Mouse (Mus musculus): Measurements from ENCODE around the gene Utp20. TPM values are rescaled to one million over a fixed set of nuclear protein-coding genes. Genes with fewer than 3 reads are reported as not detected.
"Not testable (repeated sequence)": the region's sequence is repeated elsewhere in the genome, so short reads cannot be mapped to it uniquely, and the experiment has no call there.

The Utp20 gene
- polyA plus RNA-seq, 1 experiment from 2014 or later, result 7.5 TPM

- not testable (repeated sequence) for DNase-seq
- peaks cover 51% of the 10 kb centered on the region for H3K36me3 ChIP-seq
Measured at GRCm38 (mm10) chr10:88739074-88739473, 87.5 kb downstream of the Utp20 start.

GRCm38 (mm10) chr10:88732309-88732622 lies 94.3 kb downstream of the Utp20 start:
- Histone ChIP-seq H3K27me3 (0 out of 2 replicates have a peak, but pooled peaks cover 3% of the 10 kb centered on the region), H3K4me3 (replicated peaks) (peak overlapping the region; percentile 94), H3K4me1 (replicated peaks) (peaks cover 19% of the 10 kb centered on the region), H3K36me3 (peaks cover 15% of the 10 kb centered on the region), H3K4me2 (peak overlapping the region; percentile 92), H3K27ac (no peak overlapping the region), H3K9me3 (replicated peaks) (no peaks in the 10 kb centered on the region), H3K9ac (peak overlapping the region; percentile 89)
- 2% methylated on average over 6 of the region's 6 CpGs for WGBS (ENCODE audit: insufficient replicate concordance)
- ATAC-seq (ENCODE audit: low read depth), result peak; percentile 68
- DNase-seq, result peak; percentile 31

More at GRCm38 (mm10) chr10:88739074-88739473, 87.5 kb downstream of the Utp20 start:
- H3K27me3 ChIP-seq; H3K9ac ChIP-seq; H3K9me3 ChIP-seq (replicated peaks); H3K4me1 ChIP-seq (replicated peaks); H3K4me3 ChIP-seq (replicated peaks); H3K27ac ChIP-seq; H3K4me2 ChIP-seq; ATAC-seq (ENCODE audit: low read depth): not testable (repeated sequence)
- 84% methylated on average over 8 of the region's 8 CpGs for WGBS (ENCODE audit: insufficient replicate concordance)

GRCm38 (mm10) chr10:88731496-88732308 lies 94.9 kb downstream of the Utp20 start:
- peak overlapping the region; percentile 89 for H3K9ac ChIP-seq
- peak overlapping the region; percentile 92 for H3K4me2 ChIP-seq
- no peak for DNase-seq
- ATAC-seq (ENCODE audit: low read depth), result peak; percentile 54
- peak overlapping the region; percentile 75 for H3K27ac ChIP-seq
- H3K4me1 ChIP-seq (replicated peaks), result peaks cover 19% of the 10 kb centered on the region
- H3K4me3 ChIP-seq (replicated peaks), result peak overlapping the region; percentile 94
- no peaks in the 10 kb centered on the region for H3K9me3 ChIP-seq (replicated peaks)
- peaks cover 10% of the 10 kb centered on the region; the same call in 1 of the 2 replicates for H3K36me3 ChIP-seq
- WGBS (ENCODE audit: insufficient replicate concordance), result 2% methylated on average over 61 of the region's 61 CpGs
- H3K27me3 ChIP-seq, result 0 out of 2 replicates have a peak, but pooled peaks cover 3% of the 10 kb centered on the region

- WGBS (ENCODE audit: insufficient replicate concordance), result under 1% methylated on average over 65 of the region's 65 CpGs
- Histone ChIP-seq H3K4me2 (peak within 1 kb of the TSS; percentile 92), H3K36me3 (peaks cover 4% of the 10 kb centered on the region; the same call in 1 of the 2 replicates), H3K4me3 (replicated peaks) (peak within 1 kb of the TSS; percentile 94), H3K9ac (peak within 1 kb of the TSS; percentile 89), H3K27me3 (0 out of 2 replicates have a peak, but pooled peaks cover 3% of the 10 kb centered on the region), H3K4me1 (replicated peaks) (peaks cover 19% of the 10 kb centered on the region), H3K9me3 (replicated peaks) (no peaks in the 10 kb centered on the region), H3K27ac (peak within 1 kb of the TSS; percentile 75)
- ATAC-seq (ENCODE audit: low read depth) (peak; percentile 88), DNase-seq (peak; percentile 82)
Measured at GRCm38 (mm10) chr10:88730571-88731495, 95.8 kb downstream of the Utp20 start, which contains the start of gene Arl1. Gene Arl1, plus strand, starts transcription at chr10:88730858.

DNA sequence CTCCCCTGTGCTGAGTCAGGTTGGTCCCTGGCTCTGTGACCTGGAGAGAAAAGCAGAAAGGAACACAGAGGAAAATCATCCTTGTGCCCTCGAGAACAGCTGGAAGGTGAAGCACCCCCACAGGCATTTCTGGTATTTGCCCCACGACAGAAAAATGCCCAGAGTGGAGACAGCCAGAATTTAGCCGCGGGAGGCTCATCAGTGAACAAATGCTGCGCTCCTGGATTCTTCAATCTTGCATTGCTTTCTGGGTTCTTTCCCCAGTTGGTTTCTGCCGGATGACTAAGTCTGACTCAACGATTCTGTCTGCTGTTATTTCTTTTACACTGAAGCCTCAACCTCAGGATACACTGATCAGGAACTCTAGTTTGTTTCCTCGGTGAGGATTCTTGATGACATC lies 98.4 kb downstream of the Utp20 start:
- no peak for DNase-seq
- H3K4me1 ChIP-seq (replicated peaks), result peaks cover 19% of the 10 kb centered on the region
- H3K9ac ChIP-seq, result no peak overlapping the region
- no peaks in the 10 kb centered on the region for H3K9me3 ChIP-seq (replicated peaks)
- 0 out of 2 replicates have a peak, but pooled peaks cover 3% of the 10 kb centered on the region for H3K27me3 ChIP-seq
- no peak overlapping the region for H3K4me3 ChIP-seq (replicated peaks)
- H3K4me2 ChIP-seq, result no peak overlapping the region
- 57% methylated on average over 8 of the region's 8 CpGs for WGBS (ENCODE audit: insufficient replicate concordance)
- no peak overlapping the region for H3K27ac ChIP-seq
- no peaks in the 10 kb centered on the region for H3K36me3 ChIP-seq
- ATAC-seq (ENCODE audit: low read depth), result no peak

DNA sequence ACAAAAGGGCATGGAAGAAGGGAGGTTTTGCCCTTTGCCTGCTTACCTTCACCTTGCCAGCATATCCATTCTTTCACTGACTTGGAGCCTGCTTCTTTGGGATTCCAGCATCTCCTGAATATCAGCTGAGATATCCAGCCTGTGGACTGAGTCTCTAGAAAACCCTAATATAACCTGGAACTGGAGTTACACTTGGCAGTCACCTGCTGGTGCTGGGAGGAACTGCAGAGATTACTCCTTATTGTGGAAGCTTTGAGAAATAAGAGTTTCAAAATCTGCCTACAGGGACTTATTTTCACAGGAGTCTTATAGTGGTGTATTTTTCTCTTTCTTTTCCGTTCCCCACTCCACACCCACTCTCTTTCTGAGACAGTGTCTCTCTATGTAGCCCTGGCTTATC lies 99.5 kb downstream of the Utp20 start:
- Histone ChIP-seq H3K4me2 (no peak overlapping the region), H3K4me1 (replicated peaks) (peaks cover 9% of the 10 kb centered on the region), H3K36me3 (no peaks in the 10 kb centered on the region), H3K9ac (no peak overlapping the region), H3K9me3 (replicated peaks) (no peaks in the 10 kb centered on the region), H3K4me3 (replicated peaks) (no peak overlapping the region), H3K27ac (no peak overlapping the region), H3K27me3 (0 out of 2 replicates have a peak, but pooled peaks cover 3% of the 10 kb centered on the region)
- ATAC-seq (ENCODE audit: low read depth), result no peak
- no peak for DNase-seq
- 29% methylated on average over 1 of the region's 1 CpGs for WGBS (ENCODE audit: insufficient replicate concordance)

GRCm38 (mm10) chr10:88725343-88725742 lies 101.3 kb downstream of the Utp20 start:
- DNase-seq (no peak), ATAC-seq (ENCODE audit: low read depth) (no peak)
- H3K36me3 ChIP-seq, result no peaks in the 10 kb centered on the region
- no peaks in the 10 kb centered on the region for H3K9me3 ChIP-seq (replicated peaks)
- no peak overlapping the region for H3K27ac ChIP-seq
- H3K27me3 ChIP-seq, result 0 out of 2 replicates have a peak, but pooled peaks cover 3% of the 10 kb centered on the region
- peaks cover 3% of the 10 kb centered on the region for H3K4me1 ChIP-seq (replicated peaks)
- WGBS (ENCODE audit: insufficient replicate concordance), result 34% methylated on average over 2 of the region's 2 CpGs
- H3K4me3 ChIP-seq (replicated peaks), result no peak overlapping the region
- no peak overlapping the region for H3K4me2 ChIP-seq
- H3K9ac ChIP-seq, result no peak overlapping the region

- Histone ChIP-seq H3K9me3 (replicated peaks) (no peaks in the 10 kb centered on the region), H3K4me2 (no peak overlapping the region), H3K4me3 (replicated peaks) (no peak overlapping the region), H3K9ac (no peak overlapping the region), H3K4me1 (replicated peaks) (no peaks in the 10 kb centered on the region), H3K36me3 (no peaks in the 10 kb centered on the region), H3K27ac (no peak overlapping the region), H3K27me3 (no peaks in the 10 kb centered on the region)
- DNase-seq (no peak), ATAC-seq (ENCODE audit: low read depth) (no peak)
- 54% methylated on average over 1 of the region's 1 CpGs for WGBS (ENCODE audit: insufficient replicate concordance)
Measured at GRCm38 (mm10) chr10:88719618-88720017, 107.0 kb downstream of the Utp20 start.

DNA sequence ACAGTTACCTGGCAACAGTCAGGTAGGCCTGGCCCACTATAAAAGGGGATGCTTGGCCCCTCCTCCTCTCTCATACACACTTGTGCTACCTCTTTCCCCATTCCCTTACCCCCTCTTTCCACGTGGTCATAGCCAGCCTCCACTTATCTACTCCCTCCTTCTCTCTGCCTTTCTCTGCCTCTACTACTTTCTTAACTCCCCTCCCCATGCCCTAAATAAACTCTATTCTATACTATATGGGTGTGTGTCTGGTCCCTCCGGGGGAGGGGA lies 108.9 kb downstream of the Utp20 start:
- no peaks in the 10 kb centered on the region for H3K9me3 ChIP-seq (replicated peaks)
- no peak overlapping the region for H3K27ac ChIP-seq
- ATAC-seq (ENCODE audit: low read depth), result no peak
- no peak overlapping the region for H3K4me3 ChIP-seq (replicated peaks)
- H3K27me3 ChIP-seq, result no peaks in the 10 kb centered on the region
- no peak overlapping the region for H3K4me2 ChIP-seq
- no peak for DNase-seq
- 36% methylated on average over 2 of the region's 2 CpGs for WGBS (ENCODE audit: insufficient replicate concordance)
- H3K36me3 ChIP-seq, result no peaks in the 10 kb centered on the region
- H3K4me1 ChIP-seq (replicated peaks), result no peaks in the 10 kb centered on the region
- no peak overlapping the region for H3K9ac ChIP-seq

DNA sequence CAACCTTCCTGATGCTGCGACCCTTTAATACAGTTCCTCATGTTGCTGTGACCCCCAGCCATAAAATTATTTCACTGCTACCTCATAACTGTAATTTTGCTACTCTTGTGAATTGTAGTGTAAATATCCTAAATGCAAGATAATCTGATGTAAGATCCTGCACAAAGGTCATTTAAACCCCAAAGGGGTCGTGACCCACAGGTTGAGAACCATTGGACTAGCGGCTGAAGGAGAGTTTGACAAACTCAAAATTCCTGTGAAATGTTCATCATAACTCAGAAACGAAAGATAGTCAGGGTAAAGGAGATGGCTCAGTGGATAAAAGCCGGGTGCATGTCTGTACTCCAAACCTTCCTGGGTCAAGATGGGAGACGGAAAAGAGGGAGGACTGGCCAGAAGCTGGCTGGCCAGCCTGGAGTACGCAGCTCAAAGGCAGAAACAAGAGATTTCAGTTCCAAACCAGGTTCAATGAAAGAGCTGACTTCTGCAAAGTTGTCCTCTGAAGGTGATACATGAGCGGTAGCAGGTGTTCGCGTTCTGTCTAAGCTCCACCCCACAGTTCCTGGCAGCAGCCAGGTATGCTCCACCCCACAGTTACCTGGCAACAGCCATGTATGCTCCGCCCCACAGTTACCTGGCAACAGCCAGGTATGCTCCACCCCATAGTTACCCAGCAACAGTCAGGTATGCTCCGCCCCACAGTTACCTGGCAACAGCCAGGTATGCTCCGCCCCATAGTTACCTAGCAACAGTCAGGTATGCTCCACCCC lies 109.4 kb downstream of the Utp20 start:
- H3K27ac ChIP-seq, result no peak overlapping the region
- H3K4me3 ChIP-seq (replicated peaks), result no peak overlapping the region
- H3K4me2 ChIP-seq, result no peak overlapping the region
- DNase-seq (no peak), ATAC-seq (ENCODE audit: low read depth) (no peak)
- H3K9me3 ChIP-seq (replicated peaks), result no peaks in the 10 kb centered on the region
- no peaks in the 10 kb centered on the region for H3K36me3 ChIP-seq
- no peaks in the 10 kb centered on the region for H3K4me1 ChIP-seq (replicated peaks)
- no peak overlapping the region for H3K9ac ChIP-seq
- 44% methylated on average over 13 of the region's 13 CpGs for WGBS (ENCODE audit: insufficient replicate concordance)
- H3K27me3 ChIP-seq, result no peaks in the 10 kb centered on the region

DNA sequence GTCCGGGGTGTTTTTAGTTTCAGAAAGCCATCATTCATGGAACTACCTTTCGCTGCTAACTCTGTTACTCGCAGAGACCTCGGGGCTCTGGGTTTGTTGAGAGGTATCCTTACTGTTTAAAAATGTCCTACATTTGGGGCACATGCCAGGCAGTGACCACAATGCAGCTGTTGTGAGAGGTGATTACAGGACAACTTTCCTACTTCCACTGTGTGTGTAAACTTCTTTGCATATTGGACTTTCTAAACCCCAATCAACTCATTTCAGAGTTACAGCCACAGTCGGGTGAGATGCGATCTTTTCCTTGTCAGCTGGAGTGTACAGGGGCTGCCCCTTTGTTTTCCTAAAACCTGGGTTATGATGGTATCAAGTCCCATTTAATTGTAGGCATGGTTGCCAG lies 111.0 kb downstream of the Utp20 start:
- DNase-seq, result no peak
- WGBS (ENCODE audit: insufficient replicate concordance), result 74% methylated on average over 6 of the region's 6 CpGs

More for the DNA sequence above, 111.0 kb downstream of the Utp20 start:
- Histone ChIP-seq H3K36me3 (no peaks in the 10 kb centered on the region), H3K27ac (no peak overlapping the region), H3K4me3 (replicated peaks) (no peak overlapping the region), H3K9me3 (replicated peaks) (no peaks in the 10 kb centered on the region), H3K27me3 (no peaks in the 10 kb centered on the region), H3K9ac (no peak overlapping the region), H3K4me1 (replicated peaks) (no peaks in the 10 kb centered on the region), H3K4me2 (no peak overlapping the region)
- no peak for ATAC-seq (ENCODE audit: low read depth)

Measured in liver, embryonic 13.5 days (tissue).